Mouse (Mus musculus) midbrain, embryonic 12.5 days (tissue): ENCODE data around the gene Siae. TPM values are rescaled to one million over a fixed set of nuclear protein-coding genes. Genes with fewer than 3 reads are reported as not detected.

ENCODE experiments used
- ATAC-seq: fragments of 200-750 bp; cut with Nextera tagmentation; 2 replicates; pipeline ENCODE4 v1.8.0; 2017; ENCODE audit warnings: low read depth, moderate TSS enrichment, moderate library complexity; ENCODE audit not compliant: low FRiP score
- H3K27ac ChIP-seq: fragments of 300-500 bp; sonication (generic); replicated peaks from 2 replicates; pipeline ENCODE4 v1.5.1; 2016; ENCODE audit warnings: mild to moderate bottlenecking
- H3K27me3 ChIP-seq: fragments of 300-500 bp; sonication (generic); 2 replicates; pipeline ENCODE4 v1.6.1; 2016; ENCODE audit warnings: mild to moderate bottlenecking
- H3K36me3 ChIP-seq: fragments of 300-500 bp; sonication (generic); 2 replicates; pipeline ENCODE4 v1.6.1; 2016
- H3K4me1 ChIP-seq: fragments of 300-500 bp; sonication (generic); 2 replicates; pipeline ENCODE4 v1.6.1; 2016
- H3K4me2 ChIP-seq: fragments of 300-500 bp; sonication (generic); replicated peaks from 2 replicates; pipeline ENCODE4 v1.6.1; 2016; ENCODE audit warnings: mild to moderate bottlenecking, moderate library complexity
- H3K4me3 ChIP-seq: fragments of 300-500 bp; sonication (generic); 2 replicates; pipeline ENCODE4 v1.5.1; 2016; ENCODE audit warnings: mild to moderate bottlenecking
- H3K9ac ChIP-seq: fragments of 300-500 bp; sonication (generic); replicated peaks from 2 replicates; pipeline ENCODE4 v1.6.1; 2016; ENCODE audit warnings: mild to moderate bottlenecking, moderate library complexity
- H3K9me3 ChIP-seq: fragments of 300-500 bp; sonication (generic); 2 replicates; pipeline ENCODE4 v1.6.1; 2016; ENCODE audit warnings: mild to moderate bottlenecking
- WGBS: fragments of 180-500 bp; shearing (Covaris S2); methylation state at CpG from one replicate; pipeline ENCODE4 v1.1.7; 2016; 5-methylcytosine and 5-hydroxymethylcytosine counted together
- polyA plus RNA-seq: library from polyadenylated mRNA; unstranded; fragments of >200 nt; fragmentation: Nextera tagmentation; extraction: Ambion mirVana; gene quantifications from 2 replicates; pipeline ENCODE4 v1.2.1, GENCODE M21; 2016

Gene Siae
- polyA plus RNA-seq, 1 experiment from 2014 or later: 6.8 TPM

- H3K4me3 ChIP-seq: no peak within 1 kb of the TSS
- H3K4me1 ChIP-seq: no peaks in the 10 kb centered on the region
- ATAC-seq: no peak
- H3K9me3 ChIP-seq: no peaks in the 10 kb centered on the region
- no peak within 1 kb of the TSS for H3K9ac ChIP-seq
- H3K4me2 ChIP-seq: no peak within 1 kb of the TSS
- WGBS: 69% methylated on average over 6 of the region's 6 CpGs
- H3K36me3 ChIP-seq: no peaks in the 10 kb centered on the region
- no peak within 1 kb of the TSS for H3K27ac ChIP-seq
- H3K27me3 ChIP-seq: no peaks in the 10 kb centered on the region
These were observed 113.6 kb downstream of the Siae start, which contains the start of gene Panx3 for GRCm38 (mm10) chr9:37669115-37669514. TSS of gene Panx3 (minus strand) at chr9:37669235.

- Histone ChIP-seq H3K4me3 (no peak overlapping the region), H3K27ac (no peak overlapping the region), H3K9ac (no peak overlapping the region), H3K4me1 (no peaks in the 10 kb centered on the region), H3K4me2 (no peak overlapping the region), H3K27me3 (no peaks in the 10 kb centered on the region), H3K36me3 (no peaks in the 10 kb centered on the region), H3K9me3 (no peaks in the 10 kb centered on the region)
- 76% methylated on average over 4 of the region's 4 CpGs for WGBS
- no peak for ATAC-seq
These were observed 114.2 kb downstream of the Siae start for GRCm38 (mm10) chr9:37669678-37670077.

GRCm38 (mm10) chr9:37670261-37670660 is 114.8 kb downstream of the Siae start:
- Histone ChIP-seq H3K27me3 (no peaks in the 10 kb centered on the region), H3K4me2 (no peak overlapping the region), H3K27ac (no peak overlapping the region), H3K9ac (no peak overlapping the region), H3K4me3 (no peak overlapping the region), H3K4me1 (no peaks in the 10 kb centered on the region), H3K9me3 (no peaks in the 10 kb centered on the region), H3K36me3 (no peaks in the 10 kb centered on the region)
- 82% methylated on average over 3 of the region's 3 CpGs for WGBS
- ATAC-seq: no peak

GRCm38 (mm10) chr9:37675287-37675686 is 119.8 kb downstream of the Siae start:
- Histone ChIP-seq H3K9ac (no peak overlapping the region), H3K36me3 (no peaks in the 10 kb centered on the region), H3K27me3 (no peaks in the 10 kb centered on the region), H3K9me3 (no peaks in the 10 kb centered on the region), H3K4me3 (no peak overlapping the region), H3K27ac (no peak overlapping the region), H3K4me2 (no peak overlapping the region), H3K4me1 (no peaks in the 10 kb centered on the region)
- 88% methylated on average over 4 of the region's 4 CpGs for WGBS
- no peak for ATAC-seq

- no peak for ATAC-seq
- Histone ChIP-seq H3K9me3 (no peaks in the 10 kb centered on the region), H3K4me1 (no peaks in the 10 kb centered on the region), H3K27ac (no peak overlapping the region), H3K36me3 (no peaks in the 10 kb centered on the region), H3K9ac (no peak overlapping the region), H3K4me2 (no peak overlapping the region), H3K27me3 (no peaks in the 10 kb centered on the region), H3K4me3 (no peak overlapping the region)
- WGBS: 95% methylated on average over 1 of the region's 1 CpGs
These were observed 125.6 kb downstream of the Siae start for GRCm38 (mm10) chr9:37681123-37681522.

GRCm38 (mm10) chr9:37687288-37687940 is 131.9 kb downstream of the Siae start:
- H3K4me2 ChIP-seq: no peak overlapping the region
- no peaks in the 10 kb centered on the region for H3K27me3 ChIP-seq
- no peak overlapping the region for H3K27ac ChIP-seq
- WGBS: 59% methylated on average over 3 of the region's 3 CpGs
- no peak for ATAC-seq
- H3K4me3 ChIP-seq: no peak overlapping the region
- no peaks in the 10 kb centered on the region; the same call in 1 of the 2 replicates for H3K4me1 ChIP-seq
- H3K36me3 ChIP-seq: no peaks in the 10 kb centered on the region
- H3K9me3 ChIP-seq: 0 out of 2 replicates have a peak, but pooled peaks cover 3% of the 10 kb centered on the region
- H3K9ac ChIP-seq: no peak overlapping the region

- Histone ChIP-seq H3K27ac (no peak overlapping the region), H3K36me3 (no peaks in the 10 kb centered on the region), H3K4me1 (no peaks in the 10 kb centered on the region; the same call in 1 of the 2 replicates), H3K27me3 (no peaks in the 10 kb centered on the region), H3K4me2 (no peak overlapping the region), H3K4me3 (no peak overlapping the region), H3K9me3 (0 out of 2 replicates have a peak, but pooled peaks cover 3% of the 10 kb centered on the region), H3K9ac (no peak overlapping the region)
- ATAC-seq: peak; percentile 38; the same call in 1 of the 2 replicates
- 43% methylated on average over 3 of the region's 3 CpGs for WGBS
These were observed 132.4 kb downstream of the Siae start for GRCm38 (mm10) chr9:37687941-37688303.

- Histone ChIP-seq H3K9me3 (0 out of 2 replicates have a peak, but pooled peaks cover 3% of the 10 kb centered on the region), H3K4me3 (no peak overlapping the region), H3K36me3 (no peaks in the 10 kb centered on the region), H3K4me2 (no peak overlapping the region), H3K27me3 (no peaks in the 10 kb centered on the region), H3K4me1 (no peaks in the 10 kb centered on the region; the same call in 1 of the 2 replicates), H3K9ac (no peak overlapping the region), H3K27ac (no peak overlapping the region)
- peak; percentile 77 for ATAC-seq
- 27% methylated on average over 5 of the region's 5 CpGs for WGBS
These were observed 134.6 kb downstream of the Siae start for GRCm38 (mm10) chr9:37689970-37690686.

Other genes with a start within 250 kb of the Siae start
- 11.3 and 13.5 TPM in 2 replicates for gene Ccdc15, start 207.3 kb upstream of the Siae start, polyA plus RNA-seq
- 0.26 TPM in 2 replicates for gene Hepacam, start 188.3 kb upstream of the Siae start, polyA plus RNA-seq
- gene Robo4, start 153.8 kb upstream of the Siae start, polyA plus RNA-seq: 6.1 and 6.2 TPM in 2 replicates
- 52.2 and 65.0 TPM in 2 replicates for gene Robo3, start 122.5 kb upstream of the Siae start, polyA plus RNA-seq
- gene Msantd2, start 66.4 kb upstream of the Siae start, polyA plus RNA-seq: 45.7 and 53.3 TPM in 2 replicates
- gene Esam, start 27.6 kb upstream of the Siae start, polyA plus RNA-seq: 29.3 and 30.2 TPM in 2 replicates
- gene Vsig2, start 16.4 kb upstream of the Siae start, polyA plus RNA-seq: 0.56 TPM in 1 of 2 replicates, not detected in the other
- 3.0 and 3.4 TPM in 2 replicates for gene Nrgn, start 2.8 kb upstream of the Siae start, polyA plus RNA-seq
- 13.2 and 15.9 TPM in 2 replicates for gene Spa17, start 58.0 kb downstream of the Siae start, polyA plus RNA-seq
- 106 and 123 TPM in 2 replicates for gene Tbrg1, start 101.6 kb downstream of the Siae start, polyA plus RNA-seq
- 0.24 and 0.71 TPM in 2 replicates for gene Panx3, start 113.5 kb downstream of the Siae start, polyA plus RNA-seq
- gene Olfr160, start 160.6 kb downstream of the Siae start, polyA plus RNA-seq: not detected in 2 replicates
- gene Olfr874, start 189.4 kb downstream of the Siae start, polyA plus RNA-seq: not detected in 2 replicates
- gene Olfr875, start 216.2 kb downstream of the Siae start, polyA plus RNA-seq: not detected in 2 replicates
- not detected in 2 replicates for gene Olfr876, start 247.3 kb downstream of the Siae start, polyA plus RNA-seq